Mouse (Mus musculus) thymus, postnatal 14 days (tissue): ENCODE results near the gene Snd1.
A peak's percentile ranks its signal among the peaks of the same experiment; 100 is the strongest.

Experiments
- DNase-seq: peaks from one replicate; pipeline ENCODE4 v3.0.0; 2021

Gene Snd1

GRCm38 (mm10) chr6:28877945-28878666 lies 403.2 kb downstream of the Snd1 start:
- peak; percentile 26 for DNase-seq

GRCm38 (mm10) chr6:28879315-28879714 lies 404.4 kb downstream of the Snd1 start:
- DNase-seq, result no peak

GRCm38 (mm10) chr6:28880909-28881308 lies 406.0 kb downstream of the Snd1 start:
- DNase-seq, result no peak

GRCm38 (mm10) chr6:28883518-28883917 lies 408.6 kb downstream of the Snd1 start:
- DNase-seq, result no peak

- no peak for DNase-seq
Observed at GRCm38 (mm10) chr6:28886724-28887440, 411.9 kb downstream of the Snd1 start.

- DNase-seq, result no peak
Observed at GRCm38 (mm10) chr6:28890426-28890825, 415.5 kb downstream of the Snd1 start.

GRCm38 (mm10) chr6:28891480-28891879 lies 416.5 kb downstream of the Snd1 start:
- no peak for DNase-seq

GRCm38 (mm10) chr6:28895004-28895515 lies 420.1 kb downstream of the Snd1 start:
- no peak for DNase-seq

- no peak for DNase-seq
Observed at GRCm38 (mm10) chr6:28895726-28896125, 420.8 kb downstream of the Snd1 start.

GRCm38 (mm10) chr6:28896762-28897320 lies 421.9 kb downstream of the Snd1 start:
- no peak for DNase-seq

- no peak for DNase-seq
Observed at GRCm38 (mm10) chr6:28897326-28898085, 422.6 kb downstream of the Snd1 start.

- DNase-seq, result peak; percentile 40
Observed at GRCm38 (mm10) chr6:28898836-28899235, 423.9 kb downstream of the Snd1 start.

GRCm38 (mm10) chr6:28902573-28902972 lies 427.6 kb downstream of the Snd1 start:
- no peak for DNase-seq

GRCm38 (mm10) chr6:28904417-28904816 lies 429.5 kb downstream of the Snd1 start:
- DNase-seq, result peak; percentile 16

- DNase-seq, result no peak
Observed at GRCm38 (mm10) chr6:28905301-28905700, 430.4 kb downstream of the Snd1 start.

- DNase-seq, result no peak
Observed at GRCm38 (mm10) chr6:28909866-28910265, 434.9 kb downstream of the Snd1 start.

- no peak for DNase-seq
Observed at GRCm38 (mm10) chr6:28914981-28915380, 440.0 kb downstream of the Snd1 start.

GRCm38 (mm10) chr6:28916630-28917029 lies 441.7 kb downstream of the Snd1 start:
- no peak for DNase-seq

- DNase-seq, result no peak
Observed at GRCm38 (mm10) chr6:28919346-28919745, 444.4 kb downstream of the Snd1 start.

- DNase-seq, result no peak
Observed at GRCm38 (mm10) chr6:28922371-28922770, 447.4 kb downstream of the Snd1 start.

GRCm38 (mm10) chr6:28923091-28923824 lies 448.3 kb downstream of the Snd1 start:
- no peak for DNase-seq

GRCm38 (mm10) chr6:28923837-28924236 lies 448.9 kb downstream of the Snd1 start:
- DNase-seq, result no peak
